Mouse (Mus musculus) activated CD4-positive, CD25-positive, alpha-beta regulatory T cell, adult 4 months (primary cell): ENCODE measurements around the gene Rtn4ip1. TPM values are rescaled to one million over a fixed set of nuclear protein-coding genes. Genes with fewer than 3 reads are reported as not detected.
"Not testable (repeated sequence)": the region's sequence is repeated elsewhere in the genome, so short reads cannot be mapped to it uniquely, and the experiment has no call there.

ENCODE experiments used
- ATAC-seq: one replicate; pipeline ENCODE4 v1.8.0; 2017
- polyA plus RNA-seq, 2 experiments: library from polyadenylated mRNA; unstranded; fragments of 100-300 nt; shearing (Covaris generic); gene quantifications; one replicate each; pipeline ENCODE4 v1.2.1; 2017

Gene Rtn4ip1
- polyA plus RNA-seq, 2 experiments from 2014 or later, result 7.9 to 11.4 TPM

DNA sequence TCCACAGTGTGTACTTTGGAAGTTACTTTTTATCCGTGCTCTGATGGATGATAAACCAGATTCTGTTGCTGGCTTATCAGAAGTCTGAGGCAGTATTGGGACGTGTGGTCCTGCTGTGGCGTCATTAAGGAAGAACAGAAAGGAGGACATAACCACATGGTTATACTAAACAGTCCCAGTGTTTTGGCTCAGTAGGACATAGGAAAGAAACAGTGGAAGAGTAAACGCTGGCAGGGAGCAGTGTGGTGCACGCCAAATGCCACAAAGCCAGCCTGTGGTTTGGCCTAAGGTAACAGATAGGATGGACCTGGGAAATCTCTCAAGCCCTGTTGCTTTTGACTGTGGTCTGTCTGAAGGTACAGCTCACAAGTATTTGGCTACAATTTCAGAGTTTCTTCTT is 27.0 kb downstream of the Rtn4ip1 start:
- ATAC-seq, result no peak

DNA sequence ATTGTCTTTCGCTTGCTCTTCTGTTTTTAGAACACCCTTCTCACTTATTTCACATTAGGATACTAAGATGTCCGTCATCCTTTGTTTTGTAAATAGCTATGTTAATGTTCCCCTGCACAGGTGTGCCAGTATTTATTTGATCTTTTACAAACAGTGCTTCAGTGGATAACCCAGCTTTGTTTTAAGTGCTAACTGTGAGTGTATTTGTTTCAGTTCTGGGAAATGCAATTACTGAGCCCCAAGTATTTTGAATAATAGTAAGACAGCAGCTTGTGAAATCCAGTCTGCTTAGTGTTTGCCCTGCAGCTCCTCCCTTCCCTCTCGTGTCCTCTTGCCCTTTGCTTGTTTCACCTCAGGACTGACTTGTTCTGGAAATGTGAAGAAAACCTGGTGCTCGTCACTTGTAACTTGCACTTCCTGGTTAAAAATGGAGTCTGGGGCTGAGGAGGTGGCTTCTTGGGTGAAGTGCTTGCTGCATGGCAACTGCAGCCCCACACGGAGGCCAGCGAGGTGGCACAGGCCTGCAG is 37.6 kb downstream of the Rtn4ip1 start:
- ATAC-seq, result no peak

DNA sequence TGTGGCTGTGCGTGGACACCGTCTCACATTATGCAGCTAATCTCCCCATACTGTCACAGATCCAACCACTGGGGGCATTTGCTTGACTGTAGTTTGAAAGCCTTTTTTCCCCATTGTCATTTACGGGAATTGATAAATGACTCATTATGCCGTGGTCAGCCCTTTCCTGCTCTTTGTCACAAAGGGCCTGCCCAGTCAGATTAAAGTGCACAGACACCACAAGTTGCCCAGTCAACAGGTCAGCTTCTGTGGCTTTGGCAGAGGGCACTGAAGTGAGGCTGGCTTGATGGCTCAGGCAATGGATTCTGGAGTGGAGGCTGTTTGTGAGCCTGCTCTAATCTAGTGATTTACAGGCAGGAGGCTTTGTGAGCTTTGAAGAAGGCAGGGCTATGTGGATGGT is 42.1 kb downstream of the Rtn4ip1 start:
- ATAC-seq, result no peak

DNA sequence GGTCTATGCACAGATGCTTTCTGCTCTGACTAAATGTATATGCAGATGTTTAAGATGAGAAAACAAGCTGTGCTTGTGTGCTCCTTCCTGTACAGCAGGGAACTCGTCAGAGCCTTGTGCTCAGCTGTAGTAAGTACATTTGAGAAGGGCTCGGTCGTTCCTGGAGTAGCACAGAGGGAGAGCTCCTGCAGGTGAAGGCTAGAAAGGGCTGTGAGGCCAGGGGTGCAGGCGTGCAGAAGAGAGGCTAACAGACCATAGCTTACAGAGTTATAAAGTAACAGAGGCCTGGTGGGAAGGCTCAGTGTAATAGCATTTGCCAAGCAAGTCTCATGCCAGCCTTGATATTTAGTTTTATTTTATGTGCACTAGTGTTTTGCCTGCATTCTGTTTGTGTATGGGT is 43.8 kb downstream of the Rtn4ip1 start:
- ATAC-seq, result no peak

DNA sequence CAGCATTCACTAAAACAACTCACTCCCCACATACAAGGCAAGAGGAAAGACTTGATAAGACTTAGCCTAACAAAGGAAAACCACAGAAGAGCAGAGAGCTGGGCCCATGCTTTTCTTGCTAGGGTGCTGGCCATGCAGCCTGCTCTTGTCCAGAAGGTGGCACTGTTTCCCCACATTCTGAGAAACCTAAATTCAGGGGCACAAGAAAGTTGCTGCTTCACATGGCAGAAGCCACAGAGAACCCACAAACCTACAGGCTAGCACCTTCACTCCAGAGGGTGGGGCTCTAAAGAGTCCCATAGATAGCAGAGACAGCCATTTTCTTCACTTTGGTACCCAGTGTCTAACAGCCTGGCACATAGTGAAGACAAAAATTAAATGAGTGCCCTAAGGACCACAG is 52.3 kb downstream of the Rtn4ip1 start:
- peak; percentile 91 for ATAC-seq

DNA sequence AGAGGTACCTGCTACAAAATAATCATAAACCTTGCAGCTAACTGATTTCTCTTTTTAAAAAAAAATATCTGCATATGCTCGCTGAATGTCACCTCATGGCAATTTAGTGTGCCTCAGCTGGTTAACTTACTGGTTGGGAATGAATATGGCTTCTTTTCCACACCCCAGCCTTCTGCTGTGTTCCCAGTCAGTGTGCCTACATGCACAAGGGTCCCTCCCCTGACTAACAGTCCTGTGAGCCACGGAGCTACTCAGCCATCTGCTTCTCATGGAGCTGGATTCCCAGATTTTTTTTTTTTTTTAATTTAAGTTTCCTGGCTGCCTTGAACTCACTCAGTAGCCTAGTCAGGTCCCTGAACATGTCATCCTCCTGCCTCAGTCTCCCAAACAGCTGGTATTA is 63.3 kb downstream of the Rtn4ip1 start:
- no peak for ATAC-seq

DNA sequence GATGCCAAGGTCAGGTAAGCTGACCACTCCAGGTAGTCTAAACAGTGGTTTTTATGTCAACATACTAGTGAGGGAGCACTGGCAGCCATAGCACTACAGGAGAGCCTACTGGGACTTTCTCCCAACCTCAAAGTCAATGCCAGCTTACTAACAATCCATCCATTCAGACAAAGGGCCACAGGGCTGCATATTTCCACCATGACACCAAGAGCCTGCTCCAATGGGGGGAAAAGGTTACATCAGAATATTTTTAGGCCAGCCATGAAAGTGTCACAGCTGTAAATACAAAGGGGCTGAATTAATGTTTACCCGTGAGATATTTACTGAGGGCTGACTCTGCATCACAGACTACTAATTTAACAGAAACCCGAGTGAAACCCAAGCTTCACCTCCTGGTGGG is 71.6 kb downstream of the Rtn4ip1 start:
- no peak for ATAC-seq

DNA sequence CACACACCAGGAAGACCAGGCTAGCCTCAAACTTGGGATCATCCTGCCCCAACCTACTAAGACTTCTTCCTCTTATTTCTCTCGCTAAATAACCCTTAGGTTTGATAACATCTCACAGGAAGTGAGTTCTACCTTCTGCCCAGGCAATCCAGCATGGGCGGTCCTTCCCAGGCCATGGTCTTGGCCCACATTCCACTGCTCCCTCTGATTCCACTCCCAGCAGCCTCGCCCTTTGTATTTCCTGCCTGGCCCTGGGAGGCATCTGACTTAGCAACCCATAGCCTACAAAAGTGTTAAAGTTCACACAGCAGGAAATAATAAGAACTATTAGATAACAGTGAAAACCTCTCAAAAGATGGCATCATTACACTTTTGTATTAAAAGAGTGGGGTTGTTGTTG is 75.7 kb downstream of the Rtn4ip1 start:
- ATAC-seq, result no peak

DNA sequence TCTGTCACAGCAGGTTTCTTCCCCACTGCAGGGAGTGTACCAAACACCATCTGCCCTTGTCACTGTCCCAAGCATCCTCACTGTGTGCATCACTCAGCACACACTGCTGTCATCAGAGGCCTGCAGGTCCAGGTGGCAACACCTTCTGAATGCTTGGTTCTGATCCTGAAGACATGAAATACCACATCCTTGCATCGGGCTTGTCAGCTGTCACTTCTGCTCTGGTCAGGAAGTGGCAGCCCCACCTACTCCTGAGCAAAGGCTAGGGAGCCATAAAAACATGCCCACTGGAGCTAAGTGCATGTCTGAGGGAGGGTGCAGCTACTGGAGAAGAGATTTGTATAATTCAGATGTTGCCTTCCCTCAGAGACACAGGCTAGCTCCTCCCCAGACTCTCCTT is 78.5 kb downstream of the Rtn4ip1 start:
- ATAC-seq, result peak; percentile 82

DNA sequence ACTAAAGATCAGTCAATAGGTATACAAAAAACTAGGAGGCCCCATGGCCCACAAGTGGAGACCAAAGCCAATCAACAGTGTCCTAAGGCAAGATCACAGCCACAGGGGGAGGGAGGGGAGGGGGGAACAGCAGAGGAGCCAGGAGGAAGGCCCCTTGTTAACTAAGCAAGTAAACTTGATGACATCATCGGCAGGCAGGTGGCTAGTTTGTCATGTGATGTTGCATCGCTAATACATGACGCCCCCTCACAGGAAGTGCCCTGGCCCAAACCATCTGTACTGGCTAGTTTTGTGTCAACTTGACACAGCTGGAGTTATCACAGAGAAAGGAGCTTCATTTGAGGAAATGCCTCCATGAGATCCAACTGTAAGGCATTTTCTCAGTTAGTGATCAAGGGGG is 79.1 kb downstream of the Rtn4ip1 start:
- ATAC-seq, result not testable (repeated sequence)

DNA sequence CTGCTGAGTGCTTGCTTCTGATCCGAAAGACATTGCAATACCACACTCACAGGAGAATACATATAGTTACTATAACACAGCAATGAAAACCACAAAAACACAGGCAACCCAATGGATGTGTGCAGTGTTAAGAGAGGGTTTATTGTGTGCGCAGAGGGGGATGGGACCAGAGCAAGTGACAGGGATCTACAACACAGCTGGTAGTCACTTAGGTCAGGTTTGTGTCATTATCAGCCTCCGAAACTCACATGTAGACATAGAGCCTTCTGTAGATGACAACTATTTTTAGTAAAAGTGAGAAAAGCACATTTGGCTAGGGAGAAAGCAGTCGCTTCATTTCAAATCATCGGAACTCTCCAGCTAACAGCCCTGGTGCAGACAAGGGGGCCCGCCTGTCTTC is 80.9 kb downstream of the Rtn4ip1 start:
- ATAC-seq, result no peak

DNA sequence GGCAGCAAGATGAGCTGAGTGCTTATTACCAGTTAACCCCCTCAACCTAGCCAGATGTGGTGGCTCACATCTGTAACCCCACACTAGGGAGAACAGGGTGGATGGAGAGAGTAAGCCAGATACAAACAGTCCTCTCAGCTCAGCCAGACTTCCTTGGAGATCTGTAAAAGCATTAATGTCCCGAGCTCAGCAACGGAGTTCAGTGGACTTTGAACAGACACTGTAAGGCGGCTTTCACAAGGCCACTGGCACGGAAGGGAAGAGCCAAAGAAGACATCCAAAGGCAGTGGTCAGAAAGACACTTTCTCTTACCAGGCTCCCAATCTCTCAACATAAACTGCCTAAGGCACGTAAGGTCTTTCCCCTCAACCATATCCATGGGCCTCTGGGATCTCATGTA is 81.6 kb downstream of the Rtn4ip1 start:
- ATAC-seq, result no peak

DNA sequence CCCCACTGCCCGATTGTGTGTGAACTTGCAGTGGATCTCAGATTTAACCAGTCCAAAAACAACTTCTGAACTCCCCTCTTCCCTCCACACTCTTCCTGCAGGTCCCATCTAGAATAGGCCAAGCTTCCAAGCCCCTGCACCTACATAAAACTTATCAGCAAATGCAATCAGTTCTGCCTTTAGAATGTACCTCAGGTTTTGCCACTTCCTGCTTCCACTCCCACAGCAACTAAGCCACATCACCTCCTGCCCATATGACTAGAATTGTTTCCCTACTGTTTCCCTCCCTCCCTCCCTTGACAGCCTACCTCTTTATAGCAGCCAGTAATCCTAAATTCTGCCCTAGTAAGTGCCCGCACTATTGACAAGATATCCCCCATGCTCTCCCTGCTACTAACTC is 82.3 kb downstream of the Rtn4ip1 start:
- peak; percentile 40 for ATAC-seq

DNA sequence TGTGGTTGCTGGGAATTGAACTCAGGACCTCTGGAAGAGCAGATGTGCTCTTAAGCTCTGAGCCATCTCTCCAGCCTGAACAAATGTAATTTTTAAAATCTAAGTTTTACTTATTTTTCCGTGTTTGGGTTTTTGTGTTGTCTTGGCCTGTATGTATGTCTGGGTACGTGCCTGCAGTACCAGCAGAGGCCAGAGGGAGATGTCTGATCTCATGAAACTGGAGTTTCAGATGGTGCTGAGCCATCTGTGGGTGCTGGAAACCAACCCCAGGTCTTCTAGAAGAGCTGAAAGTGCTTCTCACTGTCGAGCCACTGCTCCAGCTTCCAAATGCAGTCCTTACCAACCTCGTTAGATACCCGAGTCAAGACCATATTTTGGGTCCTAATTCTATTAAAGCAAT is 89.7 kb downstream of the Rtn4ip1 start:
- ATAC-seq, result no peak

DNA sequence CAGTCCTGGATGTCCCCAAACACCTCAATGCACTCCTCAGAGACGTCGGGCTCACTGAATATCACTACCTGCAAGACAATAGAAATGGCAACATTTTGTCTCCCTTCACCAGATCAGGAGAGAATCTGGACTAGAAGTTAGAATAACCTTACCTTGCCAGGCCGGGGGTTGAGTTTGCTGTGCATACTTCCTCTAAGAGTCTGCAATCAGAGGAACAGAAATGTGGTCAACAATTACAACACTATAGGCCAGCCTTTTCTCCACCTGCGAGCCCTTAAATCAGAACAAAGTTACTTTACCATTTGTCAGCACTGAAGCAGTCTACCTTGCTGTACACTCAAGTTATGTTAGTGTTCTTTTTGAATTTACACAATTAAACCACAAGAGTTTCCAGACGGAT is 90.9 kb downstream of the Rtn4ip1 start:
- no peak for ATAC-seq

DNA sequence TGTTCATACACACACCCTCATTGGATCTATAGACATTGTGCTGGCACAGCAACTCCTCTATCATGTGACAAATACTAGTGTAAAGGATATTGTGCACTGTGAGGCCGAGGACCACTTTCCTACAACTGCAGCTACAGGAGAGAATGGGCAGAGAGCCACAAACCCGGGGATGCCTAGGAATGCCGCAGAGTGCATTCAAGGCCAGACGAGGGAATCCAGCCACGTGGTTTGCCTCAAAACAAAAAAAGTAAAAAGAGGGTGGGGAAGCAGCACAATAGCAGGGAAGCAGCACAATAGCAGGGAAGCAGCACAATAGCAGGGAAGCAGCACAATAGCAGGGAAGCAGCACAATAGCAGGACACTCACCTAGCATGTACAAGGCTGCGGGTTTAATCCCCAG is 91.6 kb downstream of the Rtn4ip1 start:
- no peak for ATAC-seq

DNA sequence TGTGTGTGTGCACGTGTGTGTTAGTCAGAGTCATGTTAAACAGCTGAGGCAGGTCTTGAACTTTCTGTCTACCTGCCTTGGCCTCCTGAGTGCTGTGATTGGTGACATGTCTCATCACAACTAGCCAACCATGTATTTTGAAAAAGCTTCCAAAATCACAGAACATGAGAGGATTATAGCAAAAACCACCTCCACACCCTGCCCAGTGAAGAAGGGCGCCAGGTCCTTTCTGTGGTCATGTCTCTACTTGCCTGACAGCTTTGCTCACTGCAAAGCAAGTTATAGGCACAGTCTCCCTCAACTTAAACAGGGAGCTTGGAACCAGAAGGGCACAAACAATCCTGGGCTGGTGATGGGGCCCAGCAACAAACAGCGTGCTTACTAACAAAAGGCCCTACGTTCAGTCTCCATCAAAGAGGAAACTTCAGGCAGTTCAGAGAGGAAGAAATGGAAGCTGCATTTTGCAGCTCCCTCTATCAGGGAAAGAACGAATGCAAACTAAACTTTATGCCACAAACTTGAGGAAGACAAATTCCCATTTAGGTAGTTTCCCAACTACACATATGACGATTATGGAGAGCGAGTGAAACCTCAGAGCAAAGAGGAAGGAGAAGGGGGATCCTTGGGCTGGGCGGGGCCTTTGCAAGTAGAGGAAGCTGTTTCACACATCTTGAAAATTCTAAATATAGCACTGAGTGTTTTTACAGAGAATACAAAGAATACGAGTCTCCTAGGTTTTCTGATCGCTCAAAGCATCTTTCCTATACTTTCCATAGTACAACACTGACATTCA is 94.4 kb downstream of the Rtn4ip1 start:
- ATAC-seq, result peak; percentile 66

DNA sequence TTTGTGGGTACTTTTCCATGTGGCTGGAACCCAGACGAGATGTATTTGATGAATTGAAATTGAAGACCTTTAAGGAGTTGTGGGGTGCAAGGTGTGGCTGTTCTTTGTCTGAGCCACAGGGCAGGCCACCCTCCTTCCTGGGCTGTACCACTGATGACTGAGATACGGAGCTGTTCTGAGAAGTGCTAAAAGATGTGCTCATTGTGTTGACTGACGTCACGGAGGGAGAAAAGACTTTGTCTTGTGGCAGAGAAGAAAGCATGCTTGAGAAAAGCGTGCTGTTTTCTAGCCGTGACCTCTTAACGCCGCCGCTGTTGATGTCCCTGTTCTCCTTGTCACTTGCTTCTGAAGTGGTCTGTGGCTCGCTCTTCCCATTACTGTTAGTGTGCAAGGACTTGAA is 95.7 kb downstream of the Rtn4ip1 start:
- peak; percentile 87 for ATAC-seq

DNA sequence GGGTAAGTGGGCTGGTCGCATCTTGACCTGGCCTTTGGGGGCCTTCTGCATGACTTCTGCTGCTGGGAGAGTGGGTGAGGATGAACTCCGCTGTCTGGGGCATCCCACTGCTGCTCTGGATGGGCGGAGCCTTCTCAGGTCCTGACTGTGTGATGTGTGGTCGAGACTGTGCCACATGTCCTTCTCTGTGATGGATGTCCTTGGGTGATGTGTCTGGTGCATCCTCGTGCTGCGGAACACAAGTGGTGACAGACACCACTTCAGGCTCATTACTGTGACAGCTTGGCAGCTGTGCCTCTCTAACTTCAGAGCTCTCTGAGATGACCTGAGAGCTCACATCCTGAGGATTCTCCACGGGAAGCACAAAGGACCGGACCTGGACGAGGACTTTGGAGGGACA is 96.4 kb downstream of the Rtn4ip1 start:
- ATAC-seq, result no peak

DNA sequence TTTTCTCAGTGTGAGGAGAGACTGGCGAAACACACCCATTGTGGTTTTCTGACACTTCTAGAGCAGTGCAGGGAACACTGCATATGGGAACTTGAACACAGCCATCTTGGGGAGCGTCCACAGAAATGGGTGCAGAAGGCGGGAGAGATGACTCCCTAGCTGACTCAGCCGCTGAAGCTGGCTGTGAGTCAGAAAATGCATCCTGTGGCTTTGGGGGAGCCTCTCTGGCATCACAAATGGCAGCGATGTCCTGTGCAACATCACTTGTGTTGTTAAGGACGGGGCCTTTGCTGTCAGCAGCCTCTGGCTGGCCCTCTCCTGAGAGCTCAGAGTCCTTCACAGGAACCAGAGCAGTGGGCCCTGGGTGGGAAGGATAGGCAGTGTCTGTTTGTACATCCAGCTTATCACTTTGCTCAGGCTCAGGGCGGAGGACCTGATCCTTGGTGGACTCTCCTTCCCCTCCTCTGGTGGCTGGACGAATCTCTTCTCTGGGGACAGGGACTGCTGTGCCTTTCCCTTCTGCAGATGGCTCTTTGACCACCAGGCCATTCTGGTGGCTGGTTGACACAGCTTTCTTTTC is 97.0 kb downstream of the Rtn4ip1 start:
- peak; percentile 18 for ATAC-seq

DNA sequence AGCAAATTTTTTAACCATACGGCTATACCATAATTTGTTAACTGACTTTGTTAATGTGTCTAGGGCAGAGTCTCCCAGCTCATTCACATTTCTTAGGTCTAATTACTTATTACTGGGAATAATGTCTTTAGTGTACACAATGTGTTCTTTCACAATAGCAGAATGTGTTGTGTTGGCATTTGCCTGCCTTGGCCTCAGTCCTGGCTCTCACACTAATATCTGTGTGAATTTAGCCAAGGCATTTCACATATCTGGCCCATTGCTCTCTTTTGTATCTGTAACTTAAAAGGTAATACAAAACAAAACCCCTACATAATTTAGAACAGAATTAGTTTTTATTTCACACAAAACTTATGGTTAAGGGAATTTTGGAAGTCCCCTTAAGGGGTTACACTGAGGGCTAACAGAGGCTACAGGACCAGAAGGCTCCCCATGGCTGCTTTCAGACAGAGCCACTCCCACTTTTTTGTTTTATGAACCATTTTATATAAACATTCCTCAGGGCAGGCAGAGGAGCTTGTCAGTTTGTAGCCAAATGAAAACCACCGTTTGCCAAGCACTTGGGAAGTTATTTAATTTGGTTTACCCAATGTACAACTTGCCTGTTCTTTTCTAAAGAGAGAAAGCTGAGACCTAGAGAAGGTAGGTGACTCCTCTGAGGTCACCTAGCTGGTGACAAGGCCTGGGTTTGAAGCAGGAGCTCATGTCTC is 98.7 kb downstream of the Rtn4ip1 start:
- ATAC-seq, result no peak

DNA sequence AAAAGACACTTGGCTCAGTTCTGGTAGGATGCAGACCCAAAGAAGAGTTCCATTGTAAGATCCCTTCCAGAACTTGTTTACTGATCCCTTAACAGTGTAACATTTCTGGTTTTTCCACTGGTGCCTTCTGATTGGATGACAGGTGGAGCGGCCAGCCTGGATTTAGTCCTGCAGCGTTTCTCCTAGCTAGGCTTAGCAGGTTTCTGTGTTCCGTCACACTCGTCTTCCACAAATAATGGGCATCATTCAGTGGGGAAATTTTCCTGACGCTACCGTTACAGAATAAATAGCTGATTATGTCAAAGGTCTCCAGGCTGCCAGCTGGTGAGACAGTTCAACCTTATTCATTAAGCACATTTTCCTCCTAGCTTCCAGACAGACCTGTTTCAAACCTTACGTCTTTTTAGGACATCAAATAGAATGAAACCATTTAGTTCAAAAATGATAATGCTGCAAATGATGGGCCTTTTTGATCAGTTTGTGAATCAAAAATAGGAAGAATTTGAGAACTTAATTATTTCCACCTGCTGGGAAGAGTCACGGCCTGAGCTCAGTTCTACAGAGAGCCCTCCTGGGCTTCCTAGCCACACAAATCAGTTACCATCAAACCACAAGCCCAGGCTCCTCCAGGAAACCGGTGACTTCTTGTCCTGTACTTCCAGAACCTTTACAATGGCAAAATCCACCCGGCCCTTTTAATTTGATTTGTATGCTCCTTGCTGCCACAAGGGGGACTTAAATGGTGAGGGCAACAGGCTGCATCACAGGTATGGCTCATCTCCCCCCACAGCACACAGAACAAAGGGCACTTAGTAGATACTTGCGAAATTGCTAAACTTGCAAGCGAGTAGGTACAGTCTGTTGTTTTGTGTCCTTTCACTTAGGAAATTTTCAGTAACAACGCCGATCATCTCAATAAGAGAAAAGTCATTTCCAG is 100.7 kb downstream of the Rtn4ip1 start:
- ATAC-seq, result peak; percentile 40
